Comparison of ENCODE assay signal across 22 mouse cellular contexts in genomic region chr6:65615641-65616040, GRCm38 (mm10). TPM values are rescaled to one million over a fixed set of nuclear protein-coding genes. Genes with fewer than 3 reads are reported as not detected.
DNase-seq lines count a peak whose midpoint lies in the region; ATAC-seq and TF ChIP-seq lines count a peak whose summit lies in the region.
"Had no signal": no experiment of that assay in that cellular context is flagged by ENCODE, and none has a peak within 500 bp of the region (broad histone marks: within the 10 kb centered on the region; RNA-seq: fewer than 3 reads in every experiment).

No protein-coding gene starts in this region.

- WGBS in liver, postnatal 0 days (ENCODE audit: insufficient replicate concordance), result 48% methylated on average over 4 of the region's 4 CpGs
- 67% methylated on average over 4 of the region's 4 CpGs for WGBS in liver, embryonic 11.5 days

- TF ChIP-seq EP300 in liver, postnatal 0 days (IDR thresholded peaks at IDR 0.05; ENCODE audit: low read depth), result no peak
- no peak for TF ChIP-seq EP300 in CH12.LX (IDR thresholded peaks at IDR 0.05; ENCODE audit: low read length)

- TF ChIP-seq POLR2A in CH12.LX (IDR thresholded peaks at IDR 0.05; ENCODE audit: low read depth, low read length), result no peak

- peak; percentile 21; the same call in 1 of the 2 replicates for TF ChIP-seq CTCF in liver, postnatal 0 days (IDR thresholded peaks at IDR 0.05; ENCODE audit: low read depth)
- peak in 1 of 2 experiments; percentile 76; a peak in 3 of 4 replicates for TF ChIP-seq CTCF in CH12.LX (conservative IDR thresholded peaks at IDR 0.05 in 1 of 2, IDR thresholded peaks at IDR 0.05 in 1 of 2; ENCODE audit: low read depth in 2 of 2, low read length in 2 of 2)

- H3K79me2 ChIP-seq in CH12.LX (replicated peaks; ENCODE audit: control insufficient read depth, extremely low read depth, insufficient read depth, poor library complexity, severe bottlenecking), result no peaks in the 10 kb centered on the region

- H3K9ac ChIP-seq in liver, postnatal 0 days (replicated peaks), result no peak overlapping the region
- no peak overlapping the region for H3K9ac ChIP-seq in liver, embryonic 11.5 days (ENCODE audit: low read depth, low read length)
- no peak overlapping the region for H3K9ac ChIP-seq in CH12.LX (ENCODE audit: insufficient read depth, low read depth)
- H3K9ac ChIP-seq: embryonic facial prominence, embryonic 13.5 days; forebrain, embryonic 15.5 days; hindbrain, embryonic 14.5 days; midbrain, embryonic 12.5 days; stomach, embryonic 15.5 days had no signal

- in situ Hi-C loops in CH12.LX (cut with MboI; ENCODE audit: low pct_ligation_motif_present, low pct_unique_long_range_greater_than_20kb, low sequenced_read_pairs), result no loop called here

- H3K9me3 ChIP-seq in liver, postnatal 0 days (ENCODE audit: low read length), result no peaks in the 10 kb centered on the region
- no peaks in the 10 kb centered on the region for H3K9me3 ChIP-seq in liver, embryonic 11.5 days (ENCODE audit: control insufficient read depth, low read length)
- no peaks in the 10 kb centered on the region for H3K9me3 ChIP-seq in CH12.LX (replicated peaks; ENCODE audit: low read length)
- H3K9me3 ChIP-seq: embryonic facial prominence, embryonic 13.5 days; forebrain, embryonic 15.5 days; heart, embryonic 10.5 days; midbrain, embryonic 12.5 days; stomach, embryonic 15.5 days had no signal

- TF ChIP-seq RAD21 in CH12.LX (IDR thresholded peaks at IDR 0.05; ENCODE audit: low read depth, low read length), result peak; percentile 67

- H3K27ac ChIP-seq in liver, postnatal 0 days (ENCODE audit: low read depth), result no peak overlapping the region
- H3K27ac ChIP-seq in liver, embryonic 11.5 days (ENCODE audit: low read depth, low read length), result no peak overlapping the region
- no peak overlapping the region for H3K27ac ChIP-seq in CH12.LX (ENCODE audit: insufficient read depth, low read depth)
- H3K27ac ChIP-seq: embryonic facial prominence, embryonic 13.5 days; forebrain, embryonic 15.5 days; heart, embryonic 10.5 days; hindbrain, embryonic 14.5 days; left cerebral cortex, adult 2 months; midbrain, embryonic 12.5 days; stomach, embryonic 15.5 days had no signal

- ATAC-seq in liver, postnatal 0 days, result no peak
- ATAC-seq in liver, embryonic 11.5 days (replicated peaks; ENCODE audit: low FRiP score), result no peak
- 0 out of 2 replicates have a peak, but pooled peaks have one; percentile 34 for ATAC-seq in megakaryocyte progenitor cell, adult 5-6 weeks (replicated peaks; ENCODE audit: poor library complexity)
- ATAC-seq: forebrain, embryonic 15.5 days had no signal

- H3K36me3 ChIP-seq in liver, postnatal 0 days (replicated peaks; ENCODE audit: insufficient read depth, low read length), result no peaks in the 10 kb centered on the region
- H3K36me3 ChIP-seq in liver, embryonic 11.5 days (ENCODE audit: control insufficient read depth, insufficient read depth, low read length), result no peaks in the 10 kb centered on the region
- H3K36me3 ChIP-seq in CH12.LX (replicated peaks in 1 of 2; ENCODE audit: control insufficient read depth in 1 of 2, insufficient read depth in 1 of 2, low read length in 1 of 2), result no peaks in the 10 kb centered on the region
- H3K36me3 ChIP-seq: embryonic facial prominence, embryonic 13.5 days; forebrain, embryonic 15.5 days; heart, embryonic 10.5 days; midbrain, embryonic 12.5 days; stomach, embryonic 15.5 days had no signal

- no peak overlapping the region for H3K4me3 ChIP-seq in liver, postnatal 0 days (ENCODE audit: low read depth, low read length)
- no peak overlapping the region for H3K4me3 ChIP-seq in liver, embryonic 11.5 days (ENCODE audit: low read depth, low read length)
- H3K4me3 ChIP-seq in CH12.LX (replicated peaks in 1 of 3; ENCODE audit: low read depth in 2 of 3, low read length in 2 of 3, poor library complexity in 1 of 3), result no peak overlapping the region
- H3K4me3 ChIP-seq: embryonic facial prominence, embryonic 13.5 days; forebrain, embryonic 15.5 days; heart, embryonic 10.5 days; left cerebral cortex, adult 2 months; midbrain, embryonic 12.5 days; stomach, embryonic 15.5 days had no signal

- no peak overlapping the region for H3K4me2 ChIP-seq in liver, postnatal 0 days (ENCODE audit: low read depth, low read length)
- no peak overlapping the region for H3K4me2 ChIP-seq in liver, embryonic 11.5 days
- no peak overlapping the region for H3K4me2 ChIP-seq in CH12.LX (ENCODE audit: insufficient read depth, low read depth, poor library complexity, severe bottlenecking)
- H3K4me2 ChIP-seq: embryonic facial prominence, embryonic 13.5 days; forebrain, embryonic 15.5 days; hindbrain, embryonic 14.5 days; midbrain, embryonic 12.5 days; stomach, embryonic 15.5 days had no signal

- no peaks in the 10 kb centered on the region for H3K4me1 ChIP-seq in liver, postnatal 0 days (ENCODE audit: insufficient read depth)
- no peaks in the 10 kb centered on the region for H3K4me1 ChIP-seq in liver, embryonic 11.5 days (replicated peaks; ENCODE audit: control insufficient read depth, insufficient read depth, low read length)
- peaks cover 19 to 50% of the 10 kb centered on the region in 2 experiments for H3K4me1 ChIP-seq in CH12.LX (ENCODE audit: control insufficient read depth in 1 of 2, insufficient read depth in 2 of 2)
- H3K4me1 ChIP-seq: embryonic facial prominence, embryonic 13.5 days; forebrain, embryonic 15.5 days; midbrain, embryonic 12.5 days; stomach, embryonic 15.5 days had no signal

- no peak for DNase-seq in liver, postnatal 0 days
- no peak for DNase-seq in liver, embryonic 11.5 days (ENCODE audit: low spot score)
- peak; percentile 53 for DNase-seq in CH12.LX (ENCODE audit: extremely low read depth)
- DNase-seq in frontal cortex, postnatal 14 days (ENCODE audit: low spot score in 2 of 2), result no peak
- no peak for DNase-seq in right cerebral cortex, postnatal 25 days
- DNase-seq in B cell, adult 2 months, result no peak
- DNase-seq: adrenal gland, postnatal 10 days; cerebellum, adult 9-11 months; kidney, adult 11 months; kidney, postnatal 14 days; left cerebral cortex, postnatal 4 days; liver; lung, adult 18-20 months; right cerebral cortex, postnatal 14 days had no signal

- dilution Hi-C loops in CH12.LX (cut with MboI; ENCODE audit: extremely low pct_ligation_motif_present, extremely low pct_unique_long_range_greater_than_20kb, low sequenced_read_pairs), result no loop called here

- no peaks in the 10 kb centered on the region for H3K27me3 ChIP-seq in liver, postnatal 0 days (ENCODE audit: insufficient read depth, low read length)
- no peaks in the 10 kb centered on the region for H3K27me3 ChIP-seq in liver, embryonic 11.5 days (replicated peaks; ENCODE audit: control insufficient read depth, insufficient read depth, low read length)
- no peaks in the 10 kb centered on the region for H3K27me3 ChIP-seq in CH12.LX (replicated peaks)
- H3K27me3 ChIP-seq: embryonic facial prominence, embryonic 13.5 days; forebrain, embryonic 15.5 days; midbrain, embryonic 12.5 days; stomach, embryonic 15.5 days had no signal

TF ChIP-seq in CH12.LX, 34 proteins besides CTCF, POLR2A, EP300 and RAD21:
- TF ChIP-seq SMC3 (IDR thresholded peaks at IDR 0.05; ENCODE audit: low read depth, low read length) (peak; percentile 64), IRF4 (IDR thresholded peaks at IDR 0.05; ENCODE audit: low read depth, low read length) (no peak)

RNA-seq across cellular contexts. Expression of gene Ndnf, which starts 55.7 kb away (rescaled TPM):
- polyA plus RNA-seq in liver, postnatal 0 days (2015; fragmentation: Nextera tagmentation; extraction: Ambion mirVana), result 0.01 and 0.08 TPM in 2 replicates
- polyA plus RNA-seq in liver, embryonic 11.5 days (2014; fragmentation: Nextera tagmentation; extraction: Ambion mirVana), result 2.5 and 2.9 TPM in 2 replicates
- total RNA-seq in CH12.LX (2012; rRNA removed) (under 0.01 TPM in 1 of 2 replicates, not detected in the other), CH12.LX (2014; rRNA removed) (0.03 TPM in 1 of 2 replicates, not detected in the other)
- polyA plus RNA-seq in CH12.LX (2012; ENCODE audit: insufficient read length, low read depth), result not detected in 2 replicates
- 0.10 TPM in 1 of 2 replicates, not detected in the other for total RNA-seq in megakaryocyte progenitor cell, adult 5-6 weeks (2015)
- under 0.01 TPM in 1 of 2 replicates, not detected in the other for total RNA-seq in megakaryocyte progenitor cell, adult 5-6 weeks (2017)
